Mouse (Mus musculus) spleen, adult 2 months (tissue): ENCODE results near the gene Dpp9.

ENCODE experiments used
- CTCF ChIP-seq: fragments of 200-500 bp; IDR thresholded peaks from 2 replicates; pipeline ENCODE4 v1.5.1; 2011; ENCODE audit warnings: mild to moderate bottlenecking, inconsistent platforms; ENCODE audit not compliant: insufficient read depth, insufficient read length, insufficient replicate concordance; ENCODE audit errors: extremely low read depth
- POLR2A ChIP-seq: fragments of 200-500 bp; IDR thresholded peaks from 2 replicates; pipeline ENCODE4 v1.6.1; 2011; ENCODE audit warnings: low read depth, low read length, inconsistent platforms

GRCm38 (mm10) chr17:56164510-56164909 is 54.2 kb downstream of the Dpp9 start:
- TF ChIP-seq CTCF (no peak), POLR2A (no peak)
